Mouse (Mus musculus) activated CD4-positive, CD25-positive, alpha-beta regulatory T cell, adult 4 months (primary cell): ENCODE measurements around the gene Ltb4r1. TPM values are rescaled to one million over a fixed set of nuclear protein-coding genes. Genes with fewer than 3 reads are reported as not detected.

ENCODE experiments used
- ATAC-seq: one replicate; pipeline ENCODE4 v1.8.0; 2017
- polyA plus RNA-seq, 2 experiments: library from polyadenylated mRNA; unstranded; fragments of 100-300 nt; shearing (Covaris generic); gene quantifications; one replicate each; pipeline ENCODE4 v1.2.1; 2017

Ltb4r1 gene
- polyA plus RNA-seq, result 1 to 10 TPM; 2.5 to 5.6 TPM

GRCm38 (mm10) chr14:55765696-55766095 is at the start of gene Ltb4r1:
Ltb4r1 (plus strand) TSS chr14:55765962.
- ATAC-seq, result no peak

DNA sequence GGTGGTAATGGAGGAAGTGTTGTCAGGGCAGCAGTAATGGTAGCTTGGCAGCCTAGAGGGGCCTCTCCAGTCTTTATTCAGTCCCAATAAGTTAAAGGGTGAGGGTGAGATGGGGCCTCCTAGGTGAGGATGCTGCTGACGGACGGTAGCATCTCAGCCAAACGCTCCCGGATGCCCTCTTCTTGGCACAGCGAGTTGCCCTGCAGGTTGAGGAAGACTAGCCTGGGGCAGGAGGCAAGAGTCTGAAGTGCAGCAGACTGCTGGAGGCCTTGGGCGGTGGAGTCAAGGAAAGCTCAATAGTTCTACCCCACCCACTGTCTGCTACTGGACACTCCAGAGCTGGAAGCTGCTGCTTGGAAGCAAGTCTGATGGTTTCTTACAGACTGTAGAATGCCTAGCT is 49.5 kb upstream of the Ltb4r1 start:
- ATAC-seq, result no peak

- ATAC-seq, result no peak
Observed at GRCm38 (mm10) chr14:55716884-55717283, 48.9 kb upstream of the Ltb4r1 start.

DNA sequence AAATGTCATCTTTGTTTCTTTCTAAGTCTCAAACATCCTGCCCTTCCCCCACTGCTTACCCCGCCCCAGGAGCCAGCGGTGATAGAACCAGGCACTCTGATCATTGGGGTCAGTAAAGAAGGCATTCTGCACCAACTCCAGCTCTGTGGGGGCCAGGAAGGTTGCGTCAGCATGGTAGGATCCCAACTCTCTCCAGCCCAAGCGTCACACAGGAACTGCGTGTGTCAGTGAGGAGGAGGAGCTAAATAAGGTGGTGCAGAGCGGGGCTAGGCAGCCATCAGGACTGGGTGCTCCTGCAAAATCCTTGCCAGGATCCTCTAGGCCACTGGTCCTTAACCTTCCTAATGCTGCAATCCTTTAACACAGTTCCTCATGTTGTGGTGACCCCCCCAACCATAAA is 46.0 kb upstream of the Ltb4r1 start:
- no peak for ATAC-seq

GRCm38 (mm10) chr14:55720666-55721065 is 45.1 kb upstream of the Ltb4r1 start:
- ATAC-seq, result no peak

- no peak for ATAC-seq
Observed at GRCm38 (mm10) chr14:55721076-55721475, 44.7 kb upstream of the Ltb4r1 start.

DNA sequence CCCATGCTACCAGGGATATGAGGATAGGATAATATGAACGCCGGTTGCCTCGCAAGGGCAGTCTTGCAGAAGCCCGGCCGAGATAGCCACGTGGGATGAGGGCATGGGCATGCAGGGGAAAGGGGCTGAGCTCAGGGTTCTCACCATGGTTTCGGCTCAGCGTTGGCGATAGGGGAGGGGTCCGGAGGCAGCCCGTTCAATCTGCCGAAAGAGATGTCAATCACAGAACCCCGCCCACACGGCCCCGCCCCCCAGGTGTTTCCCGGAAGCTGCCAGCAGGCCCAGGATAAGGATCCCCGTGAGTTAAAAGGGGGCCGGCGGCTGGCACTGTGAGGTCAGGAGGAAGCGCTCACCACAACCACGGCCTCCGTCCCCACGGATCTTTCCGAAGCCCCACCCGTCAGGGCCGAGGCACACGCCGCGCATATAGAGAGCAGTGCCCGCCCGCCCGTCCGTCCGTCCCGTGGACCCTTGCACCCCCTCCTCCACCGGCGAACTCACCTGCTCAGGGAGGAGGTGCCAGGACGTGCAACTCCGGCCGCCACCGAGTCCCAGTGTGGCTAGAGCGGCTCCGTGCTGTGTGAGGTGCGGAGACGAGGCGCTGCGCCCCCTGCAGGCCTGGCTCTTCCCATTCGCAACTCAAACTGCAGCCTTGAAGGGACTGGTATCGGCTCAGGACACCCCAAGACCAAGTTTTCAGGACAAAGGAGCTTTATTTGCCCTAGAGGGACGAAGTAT is 43.9 kb upstream of the Ltb4r1 start, which contains the start of gene Rabggta:
Rabggta (minus strand) TSS at position 564 of the 738 bp plus-strand sequence.
- ATAC-seq, result peak; percentile 53

- no peak for ATAC-seq
Observed at GRCm38 (mm10) chr14:55722438-55722945, 43.3 kb upstream of the Ltb4r1 start.

- ATAC-seq, result no peak
Observed at GRCm38 (mm10) chr14:55723433-55723832, 42.3 kb upstream of the Ltb4r1 start.

DNA sequence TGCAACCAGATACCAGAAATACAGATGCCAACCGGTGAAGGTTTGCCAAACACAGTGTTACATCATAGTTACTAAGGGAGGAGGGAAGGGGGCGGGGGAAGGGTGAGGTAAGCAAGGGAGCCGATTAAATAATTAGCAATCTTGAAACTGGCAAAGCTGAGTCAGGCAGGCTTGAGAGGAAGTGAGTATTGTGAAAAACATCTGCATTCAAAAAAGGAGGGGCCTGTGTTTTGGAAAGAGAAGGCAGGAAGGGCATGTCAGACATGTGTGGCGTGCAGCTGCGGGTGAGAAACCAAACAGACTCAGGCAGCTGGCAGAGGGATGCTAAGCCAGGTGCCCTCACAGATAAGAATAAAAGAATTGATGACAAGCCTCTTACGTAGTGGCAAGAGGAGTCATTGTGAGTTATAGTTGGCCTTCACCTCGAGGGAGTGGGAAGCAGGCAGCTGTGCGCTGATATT is 41.3 kb upstream of the Ltb4r1 start:
- ATAC-seq, result peak; percentile 85

GRCm38 (mm10) chr14:55726261-55726660 is 39.5 kb upstream of the Ltb4r1 start:
- no peak for ATAC-seq

- no peak for ATAC-seq
Observed at GRCm38 (mm10) chr14:55727889-55728685, 37.7 kb upstream of the Ltb4r1 start.

DNA sequence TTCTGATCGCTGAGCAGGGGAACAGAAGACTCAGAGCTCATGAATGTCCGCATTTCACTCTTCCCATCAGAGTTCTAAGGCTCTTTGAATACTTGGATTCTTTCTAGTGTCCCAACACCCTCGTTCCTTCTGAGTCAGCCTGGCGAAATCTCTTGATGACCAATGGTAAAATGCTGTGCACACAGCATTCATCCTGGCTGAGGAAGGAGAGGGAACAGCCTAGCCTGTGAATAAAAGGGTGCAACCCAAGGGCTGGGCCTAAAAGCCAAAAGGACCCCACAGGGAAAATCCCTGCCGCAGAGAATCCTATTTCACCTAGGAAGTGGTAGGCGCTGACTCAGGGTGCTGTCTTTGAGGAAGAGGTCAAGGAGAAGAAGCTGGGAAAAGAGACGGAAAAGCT is 35.6 kb upstream of the Ltb4r1 start:
- ATAC-seq, result no peak

- no peak for ATAC-seq
Observed at GRCm38 (mm10) chr14:55730531-55731032, 35.2 kb upstream of the Ltb4r1 start.

GRCm38 (mm10) chr14:55733889-55734288 is 31.9 kb upstream of the Ltb4r1 start:
- ATAC-seq, result no peak

GRCm38 (mm10) chr14:55734869-55735268 is 30.9 kb upstream of the Ltb4r1 start:
- no peak for ATAC-seq

DNA sequence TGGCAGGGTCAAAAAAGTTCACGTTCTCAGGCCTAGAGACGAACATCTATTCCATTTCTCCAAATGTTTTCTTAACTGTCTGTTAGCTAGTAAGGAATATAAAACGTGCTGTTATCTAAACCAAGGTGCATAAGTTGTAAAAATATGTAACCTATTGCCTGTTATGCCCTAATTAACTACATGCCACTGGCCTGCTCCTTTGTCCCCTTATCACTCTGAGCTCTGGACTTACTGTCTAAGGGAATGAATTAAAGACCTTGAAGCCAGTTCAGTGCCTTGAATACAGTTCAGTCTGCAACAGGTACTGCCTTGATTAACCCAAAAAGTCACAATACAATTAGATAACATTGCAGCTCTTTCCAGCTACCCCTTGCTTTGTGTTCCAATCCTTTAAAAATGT is 30.4 kb upstream of the Ltb4r1 start:
- ATAC-seq, result no peak

GRCm38 (mm10) chr14:55735758-55736157 is 30.0 kb upstream of the Ltb4r1 start:
- ATAC-seq, result no peak

DNA sequence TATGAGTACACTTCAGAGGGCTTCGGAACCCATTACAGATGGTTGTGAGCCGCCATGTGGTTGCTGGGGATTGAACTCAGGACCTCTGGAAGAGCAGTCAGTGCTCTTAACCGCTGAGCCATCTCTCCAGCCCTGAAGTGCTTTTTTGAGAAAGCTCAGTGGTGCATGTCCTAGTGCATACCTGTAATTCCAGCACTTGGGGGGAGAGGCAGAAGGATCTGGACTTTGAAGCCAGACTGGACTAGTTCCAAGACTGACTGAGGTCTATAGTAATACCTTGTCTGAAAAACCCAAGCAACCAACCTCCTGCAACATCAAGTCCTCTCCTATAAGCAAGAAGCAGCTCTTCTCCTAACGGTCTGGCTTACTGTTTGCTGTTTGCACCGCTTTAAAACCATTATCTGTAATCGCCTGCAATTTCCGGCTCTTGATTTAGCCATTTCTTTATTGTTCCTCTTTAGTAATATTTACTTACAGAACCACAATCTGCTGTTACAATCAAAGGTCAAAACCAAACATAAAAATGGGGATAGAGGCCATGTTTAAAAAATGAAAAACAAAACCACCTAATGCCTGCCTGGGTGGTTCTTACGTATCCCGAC is 28.6 kb upstream of the Ltb4r1 start:
- no peak for ATAC-seq

DNA sequence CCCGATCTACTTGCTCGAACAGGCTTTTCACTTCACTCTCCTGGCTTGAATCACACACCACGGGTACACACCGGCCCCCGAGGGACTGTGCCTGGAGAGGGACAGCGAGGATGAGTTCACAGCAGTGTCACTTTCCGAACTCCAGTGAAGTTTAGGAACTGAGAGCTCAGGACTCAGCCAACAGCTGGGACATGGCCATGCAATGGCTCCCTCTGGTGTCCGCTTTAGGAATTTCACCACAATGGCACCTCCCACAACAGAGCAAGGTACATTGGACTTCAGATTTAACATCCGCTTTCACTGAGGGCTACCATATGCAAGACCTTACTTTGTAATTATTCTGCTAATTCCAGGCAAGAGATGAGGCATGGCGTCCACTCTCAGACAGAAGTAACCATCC is 22.1 kb upstream of the Ltb4r1 start:
- peak; percentile 65 for ATAC-seq

GRCm38 (mm10) chr14:55745180-55745860 is 20.4 kb upstream of the Ltb4r1 start, which contains the start of the genes Dhrs1 and Nop9:
Dhrs1 (minus strand) TSS chr14:55745690.
Nop9 (plus strand) TSS chr14:55745693.
- ATAC-seq, result peak; percentile 64

DNA sequence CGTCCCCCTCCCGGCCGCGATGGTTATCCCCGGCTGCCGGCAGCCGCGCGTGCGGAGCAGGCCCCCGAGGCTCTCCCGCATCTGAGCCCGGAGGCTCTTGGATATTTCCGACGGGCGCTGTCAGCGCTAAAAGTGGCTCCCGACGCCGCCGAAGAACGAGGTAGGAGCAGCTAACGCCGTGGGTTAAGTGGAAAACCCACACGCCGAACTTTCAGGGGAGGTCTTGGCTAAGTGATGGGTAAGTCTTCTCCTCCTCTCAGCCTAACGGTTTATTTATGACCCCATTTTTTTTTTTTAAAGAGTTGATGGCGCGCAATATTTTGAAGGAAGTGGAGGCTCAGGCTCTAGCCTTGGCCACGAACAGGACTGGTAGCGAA is 19.9 kb upstream of the Ltb4r1 start:
- ATAC-seq, result peak; percentile 33
